Mouse (Mus musculus) cerebellum, adult 2 months (tissue): ENCODE data around the gene Ddx41.

Experiments
- CTCF ChIP-seq: fragments of 200-500 bp; IDR thresholded peaks from 2 replicates; pipeline ENCODE4 v1.5.1; 2011; ENCODE audit warnings: low read depth, mild to moderate bottlenecking, control low read depth, low read length, moderate library complexity, borderline replicate concordance; ENCODE audit not compliant: insufficient read depth
- POLR2A ChIP-seq: fragments of 200-500 bp; IDR thresholded peaks from 2 replicates; pipeline ENCODE4 v1.6.1; 2011; ENCODE audit warnings: low read length, control low read depth, borderline replicate concordance; ENCODE audit not compliant: insufficient read depth

DNA sequence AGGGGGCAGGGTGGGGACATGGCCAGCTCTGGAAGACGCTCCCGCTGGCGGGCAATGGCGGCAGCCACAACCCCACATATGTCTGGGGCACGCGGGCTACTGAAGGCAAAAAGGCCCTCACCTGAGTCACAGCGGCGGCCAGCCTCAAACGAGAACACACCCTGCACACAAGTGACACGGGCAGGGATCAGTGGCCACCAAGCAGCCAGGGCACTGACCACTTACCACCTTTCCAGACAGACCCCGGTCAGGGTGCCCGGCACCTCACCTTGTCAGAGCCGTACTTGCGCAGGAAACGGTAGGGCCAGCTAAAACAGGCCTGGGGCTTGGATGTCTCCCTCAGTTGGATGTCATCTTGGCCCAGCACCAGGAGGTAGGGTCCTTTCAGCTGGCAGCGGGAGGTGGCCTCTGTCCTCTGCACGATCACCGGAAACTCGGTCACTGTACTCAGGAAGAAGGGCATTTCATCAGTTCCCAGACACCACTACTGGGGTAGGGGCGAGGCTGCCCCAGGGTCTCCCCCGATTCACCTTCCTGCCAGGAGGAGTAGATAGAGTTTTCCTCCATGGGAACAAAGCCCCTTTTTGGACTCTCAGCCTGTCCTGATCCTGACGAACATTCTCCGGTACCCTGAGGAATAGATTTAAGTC lies 12.4 kb downstream of the Ddx41 start:
- TF ChIP-seq CTCF (no peak), POLR2A (no peak)
